Mouse (Mus musculus) naive thymus-derived CD4-positive, alpha-beta T cell, adult 2 months (primary cell): ENCODE data around the gene Pwwp2a.
A peak's percentile ranks its signal among the peaks of the same experiment; 100 is the strongest.

Source experiments
- DNase-seq: peaks from one replicate; pipeline ENCODE4 v3.0.0-alpha.2; 2011; ENCODE audit warnings: low read depth

The Pwwp2a gene

GRCm38 (mm10) chr11:43681472-43682414, at the start of gene Pwwp2a:
Pwwp2a (plus strand) TSS chr11:43681998.
- DNase-seq = peak; percentile 99

- DNase-seq = no peak
These were observed 49.2 kb upstream of the Pwwp2a start for GRCm38 (mm10) chr11:43632566-43632965.

GRCm38 (mm10) chr11:43633165-43633564, 48.6 kb upstream of the Pwwp2a start:
- DNase-seq = no peak

GRCm38 (mm10) chr11:43633658-43634401, 48.0 kb upstream of the Pwwp2a start:
- DNase-seq = no peak

GRCm38 (mm10) chr11:43636761-43637160, 45.0 kb upstream of the Pwwp2a start:
- DNase-seq = no peak

GRCm38 (mm10) chr11:43638486-43638885, 43.3 kb upstream of the Pwwp2a start:
- no peak for DNase-seq

GRCm38 (mm10) chr11:43643180-43643591, 38.6 kb upstream of the Pwwp2a start:
- DNase-seq = no peak

GRCm38 (mm10) chr11:43645286-43645685, 36.5 kb upstream of the Pwwp2a start:
- no peak for DNase-seq

- DNase-seq = no peak
These were observed 28.7 kb upstream of the Pwwp2a start for GRCm38 (mm10) chr11:43653051-43653475.

GRCm38 (mm10) chr11:43656464-43656863, 25.3 kb upstream of the Pwwp2a start:
- DNase-seq = no peak

- no peak for DNase-seq
These were observed 23.8 kb upstream of the Pwwp2a start for GRCm38 (mm10) chr11:43658010-43658409.

- DNase-seq = no peak
These were observed 14.6 kb upstream of the Pwwp2a start for GRCm38 (mm10) chr11:43667038-43667745.

- DNase-seq = peak; percentile 80
These were observed 818 bp downstream of the Pwwp2a start for GRCm38 (mm10) chr11:43682415-43683217.

- no peak for DNase-seq
These were observed 7.1 kb downstream of the Pwwp2a start for GRCm38 (mm10) chr11:43688850-43689249.

GRCm38 (mm10) chr11:43696623-43697022, 14.8 kb downstream of the Pwwp2a start:
- no peak for DNase-seq

GRCm38 (mm10) chr11:43698621-43699020, 16.8 kb downstream of the Pwwp2a start:
- no peak for DNase-seq

- DNase-seq = no peak
These were observed 18.5 kb downstream of the Pwwp2a start for GRCm38 (mm10) chr11:43700291-43700690.

- DNase-seq = no peak
These were observed 21.8 kb downstream of the Pwwp2a start for GRCm38 (mm10) chr11:43703552-43703951.

GRCm38 (mm10) chr11:43705751-43706150, 24.0 kb downstream of the Pwwp2a start:
- DNase-seq = no peak

- no peak for DNase-seq
These were observed 26.6 kb downstream of the Pwwp2a start for GRCm38 (mm10) chr11:43708409-43708808.

GRCm38 (mm10) chr11:43712178-43712577, 30.4 kb downstream of the Pwwp2a start:
- DNase-seq = no peak
